Mouse (Mus musculus): ENCODE data around the gene Mthfsl. TPM values are rescaled to one million over a fixed set of nuclear protein-coding genes. Genes with fewer than 3 reads are reported as not detected.
"Not testable (repeated sequence)": the region's sequence is repeated elsewhere in the genome, so short reads cannot be mapped to it uniquely, and the experiment has no call there.

Mthfsl gene
- total RNA-seq (2015; ENCODE audit: low replicate concordance): 8.5 and 21.3 TPM in 2 replicates
- total RNA-seq (2017; ENCODE audit: low replicate concordance): 6.1 and 10.2 TPM in 2 replicates

DNA sequence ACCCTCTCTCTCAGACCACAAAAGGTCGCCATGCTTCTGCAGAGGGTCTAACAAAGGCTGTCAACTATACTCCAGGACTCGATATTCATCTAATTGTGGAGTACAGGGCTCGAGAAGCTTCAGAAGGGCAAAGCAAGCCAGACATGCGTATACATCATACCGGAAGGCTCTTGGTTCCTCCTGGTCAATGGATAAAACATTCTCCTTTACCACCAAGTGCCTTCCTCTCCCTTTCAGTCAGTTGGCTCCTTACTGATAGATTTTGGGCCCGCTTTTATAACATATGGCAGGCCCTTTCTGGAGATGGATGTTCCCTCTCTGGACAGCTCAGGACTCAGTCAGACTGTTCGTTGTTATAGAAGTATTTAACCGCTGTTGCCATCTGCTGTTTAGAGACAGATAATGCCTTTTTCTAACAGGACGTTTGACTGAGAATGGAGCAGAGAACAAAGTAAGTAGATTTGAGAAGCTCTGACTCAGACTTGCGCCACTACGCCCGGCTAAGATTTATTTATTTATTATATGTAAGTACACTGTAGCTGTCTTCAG, at the start of gene Mthfsl:
TSS of gene Mthfsl (minus strand) at position 308 of the 549 bp plus-strand sequence.
- peak; percentile 31 for ATAC-seq (replicated peaks; ENCODE audit: low FRiP score, poor library complexity, severe bottlenecking)

DNA sequence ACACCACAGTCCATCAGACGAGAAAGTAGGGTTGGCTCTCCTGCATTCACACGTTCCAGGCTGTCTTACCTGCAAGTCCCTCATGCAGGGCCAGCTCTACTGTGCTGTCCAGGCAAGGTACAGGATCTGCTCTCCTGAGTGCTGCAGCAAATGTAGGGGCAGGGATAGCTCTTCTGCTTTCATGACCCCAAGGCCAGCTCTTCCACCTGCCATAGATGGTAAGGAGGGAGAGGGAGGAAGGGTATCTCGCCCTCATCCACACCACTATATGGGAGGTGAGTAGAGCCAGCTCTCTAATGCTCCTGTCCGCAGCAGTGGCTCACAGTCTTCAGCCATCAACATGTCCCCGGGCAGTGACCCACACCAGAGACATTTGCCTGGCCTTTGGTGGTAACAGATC, 49.4 kb upstream of the Mthfsl start:
- not testable (repeated sequence) for ATAC-seq (replicated peaks; ENCODE audit: low FRiP score, poor library complexity, severe bottlenecking)

DNA sequence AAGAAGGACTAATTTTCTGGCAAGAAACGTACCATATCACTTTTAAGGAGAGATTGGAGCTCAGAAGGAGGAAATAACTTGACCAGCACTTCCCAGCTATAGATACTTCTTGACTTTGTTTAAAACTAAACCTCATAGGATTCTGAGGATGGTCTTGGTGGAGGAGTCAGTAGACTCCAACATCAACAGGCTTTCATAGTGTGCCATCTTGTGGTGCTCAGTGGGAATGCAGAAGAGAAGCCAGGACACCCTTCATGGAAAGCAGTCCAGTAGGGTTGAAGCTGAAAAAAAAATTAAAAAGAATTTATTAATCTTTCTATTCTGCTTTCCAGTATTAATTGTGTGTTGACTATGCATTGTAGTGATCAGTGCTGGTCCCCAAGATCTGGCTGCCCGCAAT, 26.6 kb upstream of the Mthfsl start:
- ATAC-seq (replicated peaks; ENCODE audit: low FRiP score, poor library complexity, severe bottlenecking): not testable (repeated sequence)

DNA sequence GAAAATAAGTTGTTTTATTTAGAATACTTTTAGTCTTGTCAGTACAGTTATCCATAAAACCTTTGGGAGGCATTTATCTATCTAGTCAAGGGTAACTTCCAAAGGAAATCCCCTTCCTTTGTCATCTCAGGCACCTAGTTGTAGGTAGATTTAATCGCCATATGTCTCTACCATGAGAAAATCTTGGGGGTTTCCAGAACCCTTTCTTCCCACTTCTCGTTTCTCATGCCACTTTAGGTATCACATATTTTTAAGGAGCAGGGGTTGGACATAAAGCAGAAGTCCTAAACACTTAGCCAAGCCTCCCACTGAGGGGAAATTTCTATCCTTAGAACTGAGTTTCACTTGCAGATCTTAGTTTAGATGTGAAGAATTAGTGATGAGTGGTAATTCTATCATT, 25.9 kb upstream of the Mthfsl start:
- ATAC-seq (replicated peaks; ENCODE audit: low FRiP score, poor library complexity, severe bottlenecking): not testable (repeated sequence)

DNA sequence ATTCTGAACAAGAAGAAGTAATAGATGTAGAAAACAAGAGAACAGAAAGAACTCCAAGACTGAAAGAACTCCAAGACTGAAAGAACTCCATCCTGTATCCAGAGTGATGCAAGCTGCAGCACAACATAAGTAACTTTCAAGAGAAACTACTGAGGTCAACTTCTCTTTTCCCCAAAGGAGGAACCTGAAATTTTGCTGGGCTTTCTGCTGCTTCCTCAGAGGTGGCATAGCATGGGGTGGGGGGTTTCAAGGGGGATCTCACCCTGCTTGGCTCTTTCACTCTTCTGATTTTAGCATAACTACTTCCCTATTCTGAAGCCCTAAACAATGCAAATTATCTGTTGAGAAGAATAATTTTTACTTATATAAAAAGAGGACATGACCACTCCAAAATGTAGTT, 15.2 kb upstream of the Mthfsl start:
- ATAC-seq (replicated peaks; ENCODE audit: low FRiP score, poor library complexity, severe bottlenecking): not testable (repeated sequence)

DNA sequence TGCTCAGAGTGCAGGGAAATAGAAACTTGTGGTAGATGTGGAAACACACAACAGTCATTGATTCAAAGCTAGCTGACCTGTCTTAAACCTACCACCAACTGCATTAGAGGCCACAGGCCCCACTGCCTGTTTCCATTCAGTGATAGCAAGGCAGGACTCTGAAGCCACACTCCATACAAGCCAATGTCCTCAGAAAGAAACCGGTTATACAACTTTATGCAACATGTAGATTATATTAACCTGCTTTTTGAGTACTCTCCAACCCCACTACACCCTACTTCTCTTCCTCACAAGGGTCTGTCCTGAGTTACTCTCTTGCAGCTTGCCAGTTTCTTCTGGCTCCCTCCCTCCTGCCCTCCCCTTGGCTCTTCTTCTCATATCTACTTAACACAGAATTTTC, 13.1 kb upstream of the Mthfsl start:
- not testable (repeated sequence) for ATAC-seq (replicated peaks; ENCODE audit: low FRiP score, poor library complexity, severe bottlenecking)

DNA sequence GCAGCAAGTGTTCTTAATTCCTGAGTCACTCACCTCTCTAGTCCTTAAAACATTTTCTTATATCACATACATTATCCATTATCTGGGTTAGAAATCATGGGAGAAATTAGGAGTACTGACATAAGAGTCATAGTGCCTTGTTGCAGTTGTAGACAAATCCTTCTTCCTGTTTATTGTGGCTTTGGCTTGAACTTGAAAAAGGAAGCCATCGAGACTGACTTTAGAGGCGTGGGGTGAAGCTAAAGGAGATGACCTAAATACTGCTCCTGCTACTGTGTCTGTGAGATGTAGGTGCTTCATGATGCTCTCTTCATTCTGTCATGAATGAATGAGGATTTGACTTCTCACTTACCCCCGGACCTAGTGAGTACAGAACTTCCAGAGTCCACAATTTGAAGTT, 12.2 kb upstream of the Mthfsl start:
- not testable (repeated sequence) for ATAC-seq (replicated peaks; ENCODE audit: low FRiP score, poor library complexity, severe bottlenecking)

DNA sequence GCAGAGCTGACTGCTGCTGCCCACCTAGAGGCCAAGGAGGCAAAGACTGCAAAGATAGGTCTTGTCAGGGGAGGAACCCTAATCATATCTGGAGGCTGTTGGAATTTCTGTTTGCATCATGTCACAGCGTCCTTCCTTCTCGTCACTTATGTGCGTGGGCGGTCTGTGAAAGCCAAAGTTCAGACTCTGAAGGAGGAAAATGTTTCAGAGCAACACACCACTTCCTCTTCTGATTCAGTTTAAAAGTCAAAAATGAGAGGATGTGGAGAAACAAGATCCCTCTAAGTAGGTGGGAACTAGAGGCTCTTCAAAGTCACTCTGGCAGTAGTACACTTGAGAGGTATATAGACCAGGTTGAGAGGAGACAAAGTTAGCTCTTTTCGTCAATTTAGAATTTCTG, 11.6 kb upstream of the Mthfsl start, which contains the start of gene Bcl2a1d:
TSS of gene Bcl2a1d (minus strand) at position 187 of the 400 bp plus-strand sequence.
- not testable (repeated sequence) for ATAC-seq (replicated peaks; ENCODE audit: low FRiP score, poor library complexity, severe bottlenecking)

DNA sequence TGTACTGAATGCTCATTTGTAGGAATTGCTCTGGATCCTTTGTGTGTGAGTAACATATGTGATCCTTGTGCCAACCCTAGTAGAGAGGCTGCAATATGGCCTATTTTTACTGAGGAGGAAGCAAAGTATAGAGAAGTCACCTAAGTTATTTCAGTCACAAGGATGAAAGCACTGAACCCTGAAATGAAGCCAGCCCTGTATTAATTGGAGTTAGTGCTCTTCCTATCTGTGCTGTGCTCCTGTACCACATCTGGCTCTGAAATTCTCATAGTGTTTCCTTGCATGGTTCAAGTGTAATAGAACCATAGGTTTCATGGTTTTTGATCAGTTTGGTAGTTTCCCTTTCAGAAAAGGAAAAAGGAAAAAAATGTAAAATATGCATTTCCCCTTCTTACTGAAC, 8.2 kb upstream of the Mthfsl start:
- ATAC-seq (replicated peaks; ENCODE audit: low FRiP score, poor library complexity, severe bottlenecking): not testable (repeated sequence)

DNA sequence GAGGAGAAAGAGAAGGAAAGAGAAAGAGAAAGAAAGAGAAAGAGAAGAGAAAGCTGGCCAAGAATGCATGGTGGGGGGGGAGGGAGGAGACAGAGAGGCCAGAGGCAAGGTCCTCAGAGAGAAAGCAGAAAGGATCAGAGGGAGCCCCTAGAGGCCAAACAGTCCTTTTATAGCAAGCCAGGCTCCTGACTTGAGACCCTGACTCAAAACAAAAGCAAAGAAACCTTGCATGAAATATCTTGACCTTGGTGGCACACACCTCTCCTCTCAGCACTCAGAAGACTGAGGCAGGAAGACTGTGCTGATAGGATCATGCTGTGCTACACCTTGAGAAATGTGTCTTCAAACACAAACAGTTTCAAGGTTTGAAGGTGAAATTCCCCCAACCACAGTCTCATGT, 1.5 kb upstream of the Mthfsl start:
- not testable (repeated sequence) for ATAC-seq (replicated peaks; ENCODE audit: low FRiP score, poor library complexity, severe bottlenecking)

DNA sequence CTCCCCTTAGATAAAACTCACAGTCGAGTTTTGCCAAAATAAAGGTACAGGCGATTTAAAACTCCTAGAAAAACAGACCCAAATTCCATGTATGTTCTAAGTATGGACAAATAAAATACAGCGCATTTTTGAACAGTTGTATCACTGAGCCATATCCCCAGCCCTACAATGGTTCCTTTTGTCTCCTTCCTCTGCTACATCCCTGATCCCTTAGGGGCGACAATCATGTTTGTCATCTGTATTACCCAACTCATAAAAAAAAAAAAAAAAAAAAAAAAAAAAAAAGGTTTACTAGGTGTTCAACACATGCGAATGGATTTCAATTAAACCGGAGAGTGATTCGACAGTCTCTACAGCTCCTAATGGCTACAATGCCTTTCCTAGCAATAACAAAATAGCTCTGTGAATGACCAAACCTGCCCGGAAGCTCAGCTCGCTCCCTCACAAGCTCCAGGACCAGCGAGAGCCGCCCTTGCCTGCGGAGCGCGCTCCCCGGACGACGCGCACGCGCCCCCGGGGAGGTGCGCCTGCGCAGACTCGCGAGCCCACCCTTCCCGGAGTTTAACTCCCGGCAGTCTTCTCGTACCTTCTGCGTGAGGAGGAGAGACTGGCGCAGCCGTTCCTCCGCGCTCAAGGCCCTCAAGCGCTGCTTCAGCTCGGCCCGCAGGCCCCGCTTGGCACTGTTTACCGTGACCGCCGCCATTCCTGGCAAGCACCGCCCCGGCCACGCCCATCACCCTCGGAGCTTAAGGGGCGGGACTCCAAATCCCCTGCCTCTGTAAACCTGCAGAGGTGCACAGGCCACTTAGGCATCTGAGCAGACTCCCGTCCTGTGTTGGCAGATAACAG, 799 bp downstream of the Mthfsl start:
- ATAC-seq (replicated peaks; ENCODE audit: low FRiP score, poor library complexity, severe bottlenecking): peak; percentile 95

DNA sequence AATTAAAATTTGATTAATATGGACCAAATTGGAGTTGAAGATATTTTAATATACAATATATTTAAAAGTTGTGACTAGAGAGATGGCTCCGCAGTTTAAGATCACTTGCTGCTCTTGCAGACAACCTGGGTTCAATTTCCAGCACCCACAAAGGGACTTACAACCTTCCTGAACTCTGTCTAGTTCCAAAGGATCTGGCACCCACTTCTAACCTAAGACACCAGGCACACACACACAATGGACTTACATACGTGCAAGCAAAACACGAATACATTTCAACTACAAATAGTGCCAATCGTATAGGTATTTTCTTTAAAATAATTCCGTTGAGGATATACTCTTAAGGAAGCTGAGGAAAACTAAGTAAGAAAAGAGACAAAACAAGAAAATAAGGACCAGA, 1.5 kb downstream of the Mthfsl start:
- ATAC-seq (replicated peaks; ENCODE audit: low FRiP score, poor library complexity, severe bottlenecking): not testable (repeated sequence)

DNA sequence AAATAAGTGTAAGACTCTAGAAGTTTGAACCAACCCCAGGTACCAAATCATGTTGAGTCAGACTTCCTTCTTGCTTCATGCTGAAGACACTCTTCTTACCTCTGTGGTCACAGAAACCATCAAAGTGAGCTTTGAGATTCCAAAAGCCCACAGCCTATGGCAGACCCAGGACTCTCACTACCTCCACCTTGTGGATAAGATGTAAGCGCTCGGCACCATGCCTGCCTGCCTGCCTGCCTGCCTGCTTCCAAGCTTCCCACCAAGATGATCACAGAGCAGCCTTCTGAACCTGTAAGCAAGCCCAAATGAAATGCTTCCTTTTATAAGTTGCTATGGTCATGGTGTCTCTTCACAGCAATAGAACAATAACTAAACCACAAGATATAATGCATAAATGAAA, 2.0 kb downstream of the Mthfsl start:
- 0 out of 2 replicates have a peak, but pooled peaks have one; percentile 38 for ATAC-seq (replicated peaks; ENCODE audit: low FRiP score, poor library complexity, severe bottlenecking)

DNA sequence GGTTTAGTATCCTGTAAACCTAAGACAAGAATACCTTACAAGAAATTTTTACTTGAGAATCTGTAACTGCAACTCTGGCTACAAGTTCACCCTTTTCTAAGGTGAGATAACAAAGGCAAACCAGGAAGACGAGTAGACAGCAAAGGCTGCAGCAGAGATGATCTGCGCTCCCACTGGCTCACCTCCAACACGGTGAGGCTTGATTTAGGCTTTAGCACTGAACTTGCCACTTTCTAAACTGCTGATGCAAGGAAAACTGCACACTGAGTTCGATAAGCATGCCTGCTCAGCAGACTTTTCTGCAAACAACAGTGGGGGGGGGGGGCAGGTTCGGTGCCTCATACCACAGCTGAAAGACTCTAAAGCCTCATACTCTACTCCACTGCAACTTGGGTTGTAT, 5.6 kb downstream of the Mthfsl start:
- not testable (repeated sequence) for ATAC-seq (replicated peaks; ENCODE audit: low FRiP score, poor library complexity, severe bottlenecking)

DNA sequence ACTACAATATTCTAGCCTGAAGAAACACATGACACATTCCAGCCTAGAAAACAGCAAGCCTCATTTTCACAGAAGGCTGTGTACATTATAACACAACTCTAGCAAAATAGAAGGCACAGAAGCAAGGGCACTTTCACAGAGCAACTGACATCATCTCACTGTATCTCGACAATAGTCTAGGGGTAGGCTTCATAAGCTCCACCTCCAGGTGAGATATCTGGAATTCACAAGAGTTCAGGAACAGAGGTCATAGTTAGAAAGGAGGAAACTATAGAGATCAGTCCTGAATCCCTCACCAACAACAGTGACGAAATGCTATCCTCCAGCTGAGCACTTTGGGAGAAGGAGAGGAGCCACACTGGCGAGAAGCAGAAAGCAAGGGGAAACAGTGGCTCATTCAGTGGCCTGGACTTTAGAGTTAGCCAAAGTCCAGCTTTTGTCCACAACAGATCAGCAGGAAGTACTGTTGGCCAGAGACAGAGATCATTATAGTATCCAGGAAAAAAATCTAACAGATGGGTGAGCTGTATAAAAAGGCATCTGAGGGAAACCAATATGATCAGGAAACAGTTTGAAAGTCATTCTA, 7.8 kb downstream of the Mthfsl start:
- ATAC-seq (replicated peaks; ENCODE audit: low FRiP score, poor library complexity, severe bottlenecking): not testable (repeated sequence)

DNA sequence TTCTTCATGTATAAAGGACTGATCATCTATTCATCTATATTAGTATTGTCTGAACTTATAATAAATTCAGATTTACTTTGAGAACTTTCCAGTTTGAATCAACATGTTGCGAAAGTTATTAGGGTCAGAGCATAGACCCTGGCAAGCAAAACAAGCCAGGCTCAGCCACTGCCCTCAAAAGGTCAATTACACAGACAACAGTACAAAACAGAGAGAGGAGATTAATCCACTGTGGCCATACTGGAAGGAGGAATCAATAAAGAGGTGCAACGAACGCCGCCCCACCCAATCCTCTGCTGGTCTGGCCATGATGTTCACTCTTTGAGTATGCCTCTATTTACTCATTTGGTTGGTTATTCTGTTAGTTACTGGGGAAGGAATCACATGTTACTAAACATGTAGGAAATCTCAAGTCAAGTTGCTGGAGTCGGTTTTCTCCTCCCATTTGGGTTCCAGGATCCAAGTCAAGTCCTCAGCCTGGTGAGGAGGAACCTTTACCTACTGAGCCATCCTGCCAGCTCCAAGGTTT, 9.1 kb downstream of the Mthfsl start:
- ATAC-seq (replicated peaks; ENCODE audit: low FRiP score, poor library complexity, severe bottlenecking): not testable (repeated sequence)

DNA sequence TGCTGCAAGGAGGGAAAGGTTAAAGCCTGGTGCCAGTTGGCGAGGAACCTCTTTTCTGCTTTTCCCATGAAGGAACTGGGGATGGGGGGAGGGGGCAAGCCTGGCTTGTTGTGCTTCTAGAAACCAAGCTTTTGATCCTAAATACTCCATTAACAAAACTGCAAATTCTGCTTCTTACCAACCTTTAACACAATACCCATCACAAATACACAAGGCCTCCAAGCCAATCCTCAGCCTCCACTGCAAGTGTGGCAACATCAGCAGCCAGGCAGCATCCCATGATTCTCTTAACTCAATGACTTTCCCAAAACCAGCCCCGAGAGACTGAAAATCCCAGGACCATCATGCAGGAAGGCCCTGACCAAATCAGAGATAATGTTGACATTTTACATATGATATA, 9.7 kb downstream of the Mthfsl start:
- not testable (repeated sequence) for ATAC-seq (replicated peaks; ENCODE audit: low FRiP score, poor library complexity, severe bottlenecking)

DNA sequence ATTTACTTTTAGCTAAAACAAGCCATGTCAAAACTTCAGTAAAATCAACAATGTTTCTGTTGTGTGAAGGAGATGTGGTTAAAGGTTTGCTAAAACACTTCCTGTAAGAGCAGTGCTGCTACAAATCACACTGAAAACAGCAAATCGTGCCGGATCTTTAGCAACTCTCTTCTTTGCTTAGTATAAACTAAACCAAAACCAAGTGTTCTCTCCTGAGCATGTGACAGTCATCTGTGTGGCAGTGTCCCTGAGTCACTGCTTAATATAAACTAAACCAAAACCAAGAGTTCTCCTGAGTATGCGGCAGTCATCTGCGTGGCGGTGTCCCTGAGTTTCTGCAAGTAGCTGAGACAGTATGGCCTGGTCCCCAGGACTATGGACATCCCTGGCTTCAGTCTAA, 10.3 kb downstream of the Mthfsl start:
- ATAC-seq (replicated peaks; ENCODE audit: low FRiP score, poor library complexity, severe bottlenecking): not testable (repeated sequence)

DNA sequence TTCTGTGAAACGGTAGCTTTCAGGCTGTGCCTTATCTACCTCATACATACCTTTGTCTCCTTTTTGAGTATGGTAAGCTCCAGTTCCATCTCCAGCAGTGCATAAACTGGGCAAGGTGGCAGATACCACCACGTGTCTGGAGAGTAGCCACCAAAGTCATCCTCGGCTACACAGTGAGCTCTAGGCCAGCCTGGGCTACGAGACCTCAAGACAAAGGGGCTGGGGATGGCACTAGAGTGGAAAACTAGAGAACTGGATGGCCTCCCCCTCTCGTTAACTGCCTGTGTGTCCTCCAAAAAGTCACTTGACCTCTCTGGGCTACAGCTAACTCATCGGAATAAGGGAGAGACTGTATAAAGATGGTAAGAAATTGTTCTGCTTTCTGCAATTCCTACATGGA, 10.8 kb downstream of the Mthfsl start:
- no peak for ATAC-seq (replicated peaks; ENCODE audit: low FRiP score, poor library complexity, severe bottlenecking)

DNA sequence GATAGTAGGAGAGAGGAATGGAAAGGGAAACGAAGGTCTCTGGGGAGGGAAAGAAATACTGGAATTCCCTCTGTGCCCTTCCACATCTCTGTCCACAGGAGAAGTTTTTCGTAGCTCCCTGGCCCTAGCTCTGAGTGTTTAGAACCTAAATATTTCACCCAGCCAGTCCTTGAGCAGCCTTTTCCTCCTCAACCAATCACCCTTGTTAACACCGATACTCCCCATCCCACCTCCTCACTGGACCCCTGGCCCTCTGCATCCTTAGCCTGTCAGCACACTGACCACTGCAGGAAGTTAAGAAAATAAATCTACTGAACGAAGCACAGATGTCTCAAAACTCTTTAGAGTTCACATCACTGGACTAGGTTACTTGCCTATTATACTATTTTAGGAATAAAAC, 13.4 kb downstream of the Mthfsl start:
- ATAC-seq (replicated peaks; ENCODE audit: low FRiP score, poor library complexity, severe bottlenecking): no peak
